8 mouse cellular contexts compared by ENCODE assay signal in the genomic region with DNA sequence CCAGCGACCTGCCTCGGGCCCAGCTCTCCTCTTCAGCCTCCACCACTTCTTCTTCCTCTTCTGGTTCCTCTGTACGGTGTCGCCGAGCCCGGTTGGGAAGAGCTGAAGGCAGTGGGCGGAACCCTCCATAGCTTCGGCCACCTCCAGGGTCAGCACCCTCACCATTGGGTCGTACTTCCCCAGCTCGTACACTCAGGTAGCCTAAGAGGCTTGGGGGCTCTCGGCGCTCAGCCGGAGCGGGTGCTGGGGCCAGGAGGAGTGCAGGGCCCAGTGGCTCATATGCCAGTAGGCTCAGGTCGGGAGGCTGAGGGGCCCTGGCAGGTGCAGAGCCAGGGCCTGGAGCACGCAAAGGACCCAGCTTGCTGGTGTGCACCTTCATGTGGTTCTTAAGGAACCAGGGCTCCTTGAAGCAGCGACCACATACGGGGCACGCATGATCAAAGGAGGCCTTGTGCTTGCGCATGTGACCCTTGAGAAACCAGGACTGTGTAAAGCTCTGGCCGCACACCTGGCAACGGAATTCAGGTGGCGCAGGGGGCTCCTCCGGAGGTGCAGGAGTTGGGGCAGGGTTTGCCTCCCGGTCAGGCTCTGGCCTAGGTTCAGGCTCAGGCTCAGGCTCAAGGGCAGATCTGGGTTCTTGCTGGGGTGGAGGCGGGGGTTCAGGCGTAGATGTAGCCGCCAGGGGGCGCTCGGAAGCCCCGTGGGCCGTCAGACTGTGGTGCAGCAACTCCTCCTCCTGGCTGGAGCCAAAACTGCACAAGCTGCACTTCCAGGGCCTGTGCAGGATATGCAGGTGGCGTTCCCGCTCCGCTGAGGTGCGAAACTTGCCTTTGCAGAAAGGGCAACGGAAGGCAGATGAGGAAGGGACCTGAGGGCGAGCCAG. TPM values are rescaled to one million over a fixed set of nuclear protein-coding genes. Genes with fewer than 3 reads are reported as not detected.
A peak's percentile ranks its signal among the peaks of the same experiment; 100 is the strongest.
DNase-seq lines count a peak whose midpoint lies in the region; ATAC-seq and TF ChIP-seq lines count a peak whose summit lies in the region.

No protein-coding gene starts in this region.

- intact Hi-C loops in left cerebral cortex, postnatal 10 days (cut with DNase I), result no loop called here

- peak; percentile 51 for ATAC-seq in hindbrain, postnatal 0 days
- ATAC-seq in megakaryocyte-erythroid progenitor cell, adult 5-6 weeks (replicated peaks; ENCODE audit: low FRiP score, low TSS enrichment, poor library complexity, severe bottlenecking), result peak; percentile 86

- peak; percentile 80 for DNase-seq in adipocyte (ENCODE audit: low spot score)
- peak; percentile 83 for DNase-seq in gastrocnemius, adult 8-10 months (ENCODE audit: low spot score in 2 of 2)
- peak; percentile 94 for DNase-seq in hindbrain, postnatal 0 days (ENCODE audit: low spot score)
- peak; percentile 84 to 92 for DNase-seq in left cerebral cortex, postnatal 10 days (ENCODE audit: extremely low spot score in 1 of 2, low spot score in 2 of 2)
- DNase-seq in right cerebral cortex, postnatal 10 days (ENCODE audit: low spot score in 2 of 2), result peak; percentile 91 to 92
- peak; percentile 71 for DNase-seq in urinary bladder, postnatal 10 days (ENCODE audit: low spot score)

- 48% methylated on average over 38 of the region's 38 CpGs for WGBS in hindbrain, postnatal 0 days

- H3K9me3 ChIP-seq in hindbrain, postnatal 0 days (ENCODE audit: low read length), result no peaks in the 10 kb centered on the region

- H3K27ac ChIP-seq in cortical plate, adult 2 months (ENCODE audit: insufficient read depth, low read length), result no peak overlapping the region
- peak overlapping the region; percentile 96 for H3K27ac ChIP-seq in hindbrain, postnatal 0 days

- H3K27me3 ChIP-seq in hindbrain, postnatal 0 days (ENCODE audit: insufficient read depth, low read length), result no peaks in the 10 kb centered on the region

- peak; percentile 97 for TF ChIP-seq CTCF in cortical plate, adult 2 months (IDR thresholded peaks at IDR 0.05; ENCODE audit: extremely low read depth, insufficient read depth, low read length)
- TF ChIP-seq CTCF in hindbrain, postnatal 0 days (IDR thresholded peaks at IDR 0.05; ENCODE audit: low read depth), result peak; percentile 100

- peaks cover 25% of the 10 kb centered on the region for H3K36me3 ChIP-seq in hindbrain, postnatal 0 days (ENCODE audit: insufficient read depth, low read length)

- H3K9ac ChIP-seq in hindbrain, postnatal 0 days (replicated peaks; ENCODE audit: low read length), result peak overlapping the region; percentile 46

- peak overlapping the region; percentile 55 for H3K4me2 ChIP-seq in hindbrain, postnatal 0 days (ENCODE audit: low read depth, low read length)

- no peak for TF ChIP-seq POLR2A in cortical plate, adult 2 months (IDR thresholded peaks at IDR 0.05; ENCODE audit: extremely low read depth, insufficient read depth, low read length)

- 0 out of 2 replicates have a peak, but pooled peaks cover 1% of the 10 kb centered on the region for H3K4me1 ChIP-seq in cortical plate, adult 2 months (ENCODE audit: control insufficient read depth, insufficient read depth, low read length)
- H3K4me1 ChIP-seq in hindbrain, postnatal 0 days (ENCODE audit: insufficient read depth, low read length), result peaks cover 39% of the 10 kb centered on the region

- H3K4me3 ChIP-seq in cortical plate, adult 2 months (ENCODE audit: insufficient read depth, low read length), result 0 out of 2 replicates have a peak overlapping the region, but pooled peaks have one; percentile 4
- H3K4me3 ChIP-seq in hindbrain, postnatal 0 days (ENCODE audit: low read length), result peak overlapping the region; percentile 26

RNA-seq across cellular contexts. Expression of a gene that starts 6.9 kb away (rescaled TPM):
- polyA plus RNA-seq in cortical plate, adult 2 months (2012; rRNA removed), result 0.21 and 0.34 TPM in 2 replicates
- 1 to 10 TPM in 3 of 4 experiments, under 1 TPM in 1; 0.60 to 1.4 (median 1.2) TPM for total RNA-seq in gastrocnemius, adult 8-10 months (2022)
- not detected in 2 replicates for total RNA-seq in hindbrain, postnatal 0 days (2014; rRNA removed)
- polyA plus RNA-seq in hindbrain, postnatal 0 days (2015; fragmentation: Nextera tagmentation; extraction: Ambion mirVana), result 0.51 and 0.53 TPM in 2 replicates
- not detected for total RNA-seq in left cerebral cortex, postnatal 10 days (2021)
- not detected in 2 replicates for total RNA-seq in megakaryocyte-erythroid progenitor cell, adult 5-6 weeks (2014; fragmentation: Nextera tagmentation)
- not detected in 2 replicates for total RNA-seq in megakaryocyte-erythroid progenitor cell, adult 5-6 weeks (2017)

RNA-seq across cellular contexts. Expression of a gene that starts 12.0 kb away (rescaled TPM):
- polyA plus RNA-seq in cortical plate, adult 2 months (2012; rRNA removed), result 51.3 and 54.3 TPM in 2 replicates
- total RNA-seq in gastrocnemius, adult 8-10 months (2022), result 10 to 100 TPM in 3 of 4 experiments, 1 to 10 TPM in 1; 9.9 to 14.0 (median 13.0) TPM
- 91.7 and 98.7 TPM in 2 replicates for total RNA-seq in hindbrain, postnatal 0 days (2014; rRNA removed)
- 25.8 and 31.0 TPM in 2 replicates for polyA plus RNA-seq in hindbrain, postnatal 0 days (2015; fragmentation: Nextera tagmentation; extraction: Ambion mirVana)
- total RNA-seq in left cerebral cortex, postnatal 10 days (2021), result 10 to 100 TPM; 30.2 to 32.4 TPM
- total RNA-seq in megakaryocyte-erythroid progenitor cell, adult 5-6 weeks (2014; fragmentation: Nextera tagmentation), result 8.6 and 15.1 TPM in 2 replicates
- total RNA-seq in megakaryocyte-erythroid progenitor cell, adult 5-6 weeks (2017), result 4.8 and 30.1 TPM in 2 replicates

RNA-seq across cellular contexts. Expression of a gene that starts 24.0 kb away (rescaled TPM):
- 24.1 and 24.5 TPM in 2 replicates for polyA plus RNA-seq in cortical plate, adult 2 months (2012; rRNA removed)
- total RNA-seq in gastrocnemius, adult 8-10 months (2022), result 1 to 10 TPM; 5.7 to 9.4 (median 6.2) TPM
- 113 and 124 TPM in 2 replicates for total RNA-seq in hindbrain, postnatal 0 days (2014; rRNA removed)
- 56.4 and 61.8 TPM in 2 replicates for polyA plus RNA-seq in hindbrain, postnatal 0 days (2015; fragmentation: Nextera tagmentation; extraction: Ambion mirVana)
- total RNA-seq in left cerebral cortex, postnatal 10 days (2021), result 10 to 100 TPM; 32.7 to 37.1 TPM
- 25.4 and 35.5 TPM in 2 replicates for total RNA-seq in megakaryocyte-erythroid progenitor cell, adult 5-6 weeks (2014; fragmentation: Nextera tagmentation)
- total RNA-seq in megakaryocyte-erythroid progenitor cell, adult 5-6 weeks (2017), result 5.1 and 39.4 TPM in 2 replicates

RNA-seq across cellular contexts. Expression of a gene that starts 33.7 kb away (rescaled TPM):
- not detected in 2 replicates for polyA plus RNA-seq in cortical plate, adult 2 months (2012; rRNA removed)
- total RNA-seq in gastrocnemius, adult 8-10 months (2022), result not detected
- total RNA-seq in hindbrain, postnatal 0 days (2014; rRNA removed), result not detected in 2 replicates
- not detected in 2 replicates for polyA plus RNA-seq in hindbrain, postnatal 0 days (2015; fragmentation: Nextera tagmentation; extraction: Ambion mirVana)
- total RNA-seq in left cerebral cortex, postnatal 10 days (2021), result not detected
- not detected in 2 replicates for total RNA-seq in megakaryocyte-erythroid progenitor cell, adult 5-6 weeks (2014; fragmentation: Nextera tagmentation)
- not detected in 2 replicates for total RNA-seq in megakaryocyte-erythroid progenitor cell, adult 5-6 weeks (2017)
